Mouse (Mus musculus) E14TG2a.4 (cell line): ENCODE data around the gene Wasf3.

Source experiments
- CTCF ChIP-seq: conservative IDR thresholded peaks from 2 replicates; pipeline ENCODE4 v1.5.1; 2014; ENCODE audit warnings: low read length
- POU5F1 ChIP-seq: IDR thresholded peaks from 2 replicates; pipeline ENCODE4 v1.6.1; 2014; ENCODE audit warnings: low read length, borderline replicate concordance

- TF ChIP-seq CTCF (no peak), POU5F1 (no peak)
Measured at GRCm38 (mm10) chr5:146439152-146439781, 54.5 kb downstream of the Wasf3 start.
